8 mouse cellular contexts compared by ENCODE assay signal in genomic region chrY:1009882-1010751, GRCm38 (mm10). TPM values are rescaled to one million over a fixed set of nuclear protein-coding genes. Genes with fewer than 3 reads are reported as not detected.
DNase-seq lines count a peak whose midpoint lies in the region; ATAC-seq lines count a peak whose summit lies in the region.

Gene Eif2s3y (plus strand): TSS chrY:1010543.

- H3K27me3 ChIP-seq in intestine, embryonic 15.5 days (replicated peaks): no peaks in the 10 kb centered on the region
- H3K27me3 ChIP-seq in liver, embryonic 16.5 days (ENCODE audit: control insufficient read depth, insufficient read depth, low read depth, low read length): no peaks in the 10 kb centered on the region
- no peaks in the 10 kb centered on the region for H3K27me3 ChIP-seq in neural tube, embryonic 13.5 days

- 19% methylated on average over 16 of the region's 31 CpGs for WGBS in intestine, embryonic 15.5 days
- 25% methylated on average over 13 of the region's 31 CpGs for WGBS in liver, embryonic 16.5 days (ENCODE audit: insufficient replicate concordance)
- 35% methylated on average over 30 of the region's 31 CpGs for WGBS in neural tube, embryonic 13.5 days

- no peak within 1 kb of the TSS for H3K27ac ChIP-seq in intestine, embryonic 15.5 days
- H3K27ac ChIP-seq in liver, embryonic 16.5 days (ENCODE audit: low read length): no peak within 1 kb of the TSS
- no peak within 1 kb of the TSS for H3K27ac ChIP-seq in neural tube, embryonic 13.5 days (replicated peaks)

- DNase-seq in right cerebral cortex, adult 18-20 months: peak; percentile 62
- no peak for DNase-seq in right cerebral cortex, postnatal 14 days
- DNase-seq in embryo, embryonic 10.5 days (ENCODE audit: low spot score): peak; percentile 58
- peak in 1 of 2 experiments; percentile 54 for DNase-seq in frontal cortex, adult 2 months (ENCODE audit: extremely low spot score in 1 of 2, low spot score in 1 of 2)
- DNase-seq in thymus, postnatal 4 days: peak; percentile 79

- ATAC-seq in intestine, embryonic 15.5 days: peak; percentile 97
- peak; percentile 98 for ATAC-seq in liver, embryonic 16.5 days (ENCODE audit: low read depth)
- peak; percentile 95 for ATAC-seq in neural tube, embryonic 13.5 days (ENCODE audit: low read depth)

- no peaks in the 10 kb centered on the region for H3K4me1 ChIP-seq in intestine, embryonic 15.5 days (replicated peaks)
- H3K4me1 ChIP-seq in liver, embryonic 16.5 days (ENCODE audit: control insufficient read depth, low read depth, low read length): no peaks in the 10 kb centered on the region
- H3K4me1 ChIP-seq in neural tube, embryonic 13.5 days (replicated peaks): no peaks in the 10 kb centered on the region

- H3K4me2 ChIP-seq in intestine, embryonic 15.5 days (replicated peaks): no peak within 1 kb of the TSS
- no peak within 1 kb of the TSS for H3K4me2 ChIP-seq in liver, embryonic 16.5 days (ENCODE audit: low read depth, low read length)
- H3K4me2 ChIP-seq in neural tube, embryonic 13.5 days: peak within 1 kb of the TSS; percentile 40

- H3K36me3 ChIP-seq in intestine, embryonic 15.5 days: no peaks in the 10 kb centered on the region
- H3K36me3 ChIP-seq in liver, embryonic 16.5 days (ENCODE audit: control insufficient read depth, insufficient read depth): no peaks in the 10 kb centered on the region
- H3K36me3 ChIP-seq in neural tube, embryonic 13.5 days: no peaks in the 10 kb centered on the region

- H3K9ac ChIP-seq in intestine, embryonic 15.5 days: no peak within 1 kb of the TSS
- H3K9ac ChIP-seq in liver, embryonic 16.5 days (ENCODE audit: low read depth, low read length): no peak within 1 kb of the TSS
- 0 out of 2 replicates have a peak within 1 kb of the TSS, but pooled peaks have one; percentile 34 for H3K9ac ChIP-seq in neural tube, embryonic 13.5 days

- peak within 1 kb of the TSS; percentile 34 for H3K4me3 ChIP-seq in intestine, embryonic 15.5 days (replicated peaks)
- H3K4me3 ChIP-seq in liver, embryonic 16.5 days (ENCODE audit: low read depth, low read length): peak within 1 kb of the TSS; percentile 59
- H3K4me3 ChIP-seq in neural tube, embryonic 13.5 days: peak within 1 kb of the TSS; percentile 38

- no peaks in the 10 kb centered on the region for H3K9me3 ChIP-seq in intestine, embryonic 15.5 days
- H3K9me3 ChIP-seq in liver, embryonic 16.5 days (replicated peaks; ENCODE audit: control insufficient read depth, low read length): no peaks in the 10 kb centered on the region
- no peaks in the 10 kb centered on the region for H3K9me3 ChIP-seq in neural tube, embryonic 13.5 days

RNA-seq across cellular contexts. Expression of gene Eif2s3y, which starts in this region (rescaled TPM):
- polyA plus RNA-seq in frontal cortex, adult 2 months (2012; rRNA removed): 0.11 and 104 TPM in 2 replicates
- polyA plus RNA-seq in intestine, embryonic 15.5 days (2015; fragmentation: Nextera tagmentation; extraction: Ambion mirVana): 29.0 and 38.8 TPM in 2 replicates
- polyA plus RNA-seq in liver, embryonic 16.5 days (2015; fragmentation: Nextera tagmentation; extraction: Ambion mirVana): 9.3 and 19.9 TPM in 2 replicates
- 33.6 and 35.7 TPM in 2 replicates for polyA plus RNA-seq in neural tube, embryonic 13.5 days (2015; fragmentation: Nextera tagmentation; extraction: Ambion mirVana)
